Mouse (Mus musculus) adrenal gland, postnatal 10 days (tissue): ENCODE measurements around the gene Cipc. TPM values are rescaled to one million over a fixed set of nuclear protein-coding genes. Genes with fewer than 3 reads are reported as not detected.
A peak's percentile ranks its signal among the peaks of the same experiment; 100 is the strongest.

Experiments
- DNase-seq: peaks from one replicate; pipeline ENCODE4 v3.0.0; 2021; ENCODE audit warnings: mixed read lengths
- total RNA-seq, 2 experiments: library from RNA; stranded (reverse); gene quantifications; 2 replicates each; pipeline ENCODE4 v1.2.3; 2021

The Cipc gene
- total RNA-seq, 2 experiments from 2014 or later: 21.0 to 23.7 TPM

GRCm38 (mm10) chr12:86989890-86990754, 43.3 kb downstream of the Cipc start, which contains the start of gene Zdhhc22:
Zdhhc22 (minus strand) TSS chr12:86990430.
- peak; percentile 79 for DNase-seq

GRCm38 (mm10) chr12:86990755-86991110, 43.9 kb downstream of the Cipc start:
- no peak for DNase-seq

GRCm38 (mm10) chr12:86994166-86994565, 47.3 kb downstream of the Cipc start:
- DNase-seq: peak; percentile 47

- DNase-seq: no peak
Observed at GRCm38 (mm10) chr12:86994776-86995175, 47.9 kb downstream of the Cipc start.

- no peak for DNase-seq
Observed at GRCm38 (mm10) chr12:86995931-86996330, 49.1 kb downstream of the Cipc start.

- no peak for DNase-seq
Observed at GRCm38 (mm10) chr12:86998699-86999098, 51.9 kb downstream of the Cipc start.

- no peak for DNase-seq
Observed at GRCm38 (mm10) chr12:86999283-86999820, 52.5 kb downstream of the Cipc start.

- DNase-seq: no peak
Observed at GRCm38 (mm10) chr12:87000151-87000839, 53.5 kb downstream of the Cipc start.

GRCm38 (mm10) chr12:87000840-87001176, 54.0 kb downstream of the Cipc start:
- no peak for DNase-seq

GRCm38 (mm10) chr12:87002209-87002608, 55.4 kb downstream of the Cipc start:
- DNase-seq: no peak

- no peak for DNase-seq
Observed at GRCm38 (mm10) chr12:87002815-87003214, 56.0 kb downstream of the Cipc start.

- no peak for DNase-seq
Observed at GRCm38 (mm10) chr12:87003606-87004005, 56.8 kb downstream of the Cipc start.

- no peak for DNase-seq
Observed at GRCm38 (mm10) chr12:87004596-87004995, 57.8 kb downstream of the Cipc start.

Other genes with a start within 250 kb of the Cipc start
- 1 to 10 TPM; 2.9 to 4.9 TPM for gene Angel1, start 220.6 kb upstream of the Cipc start, total RNA-seq
- gene Lrrc74a, start 212.7 kb upstream of the Cipc start, total RNA-seq: not detected
- gene Irf2bpl, start 62.2 kb upstream of the Cipc start, total RNA-seq: 10 to 100 TPM; 39.7 to 53.2 TPM
- gene Zdhhc22, start 43.4 kb downstream of the Cipc start, total RNA-seq: under 1 TPM; 0.54 to 0.85 TPM
- 1 to 10 TPM in 1 of 2 experiments, under 1 TPM in 1; 0.93 to 1.2 TPM for gene Tmem63c, start 74.3 kb downstream of the Cipc start, total RNA-seq
- 1 to 10 TPM in 1 of 2 experiments, under 1 TPM in 1; 0.87 to 2.0 TPM for gene Ngb, start 155.5 kb downstream of the Cipc start, total RNA-seq
- 100 to 1,000 TPM; 104 to 140 TPM for gene Gstz1, start 200.1 kb downstream of the Cipc start, total RNA-seq
- 10 to 100 TPM; 11.5 to 14.1 TPM for gene Pomt2, start 200.9 kb downstream of the Cipc start, total RNA-seq